Mouse (Mus musculus) MEL (cell line): ENCODE measurements at regions not wholly inside any gene's neighbourhood (a gene's known extent, or its start where the extent isn't known, plus 50 kb on each side); places are given as distances from the start of the nearest gene placed in this dataset.

Experiments
- DNase-seq: peaks from one replicate; pipeline ENCODE4 v3.0.0; 2011; ENCODE audit warnings: low read depth, low spot score
- H3K27ac ChIP-seq: 2 replicates; pipeline ENCODE4 v1.5.1; 2012; ENCODE audit warnings: low read depth, mild to moderate bottlenecking, control low read depth, low read length, moderate library complexity; ENCODE audit not compliant: control insufficient read depth
- H3K27me3 ChIP-seq, 2 experiments: fragments of 150-350 bp in 1 of 2; sonication (generic) in 1 of 2; 2 replicates each; pipeline ENCODE4 v1.6.1; 2012; ENCODE audit warnings: low read length in 2 of 2, mild to moderate bottlenecking in 2 of 2, improper control_type of control experiment in 1 of 2, moderate library complexity in 1 of 2; ENCODE audit not compliant: insufficient read depth in 2 of 2, control insufficient read depth in 1 of 2
- H3K36me3 ChIP-seq, 2 experiments: 2 replicates each; pipeline ENCODE4 v1.6.1; 2012 to 2014; ENCODE audit warnings: low read length in 2 of 2, improper control_type of control experiment in 1 of 2, inconsistent platforms in 1 of 2, mild to moderate bottlenecking in 1 of 2; ENCODE audit not compliant: insufficient read depth in 2 of 2, control insufficient read depth in 1 of 2
- H3K4me1 ChIP-seq, 2 experiments: fragments of 150-350 bp in 1 of 2; sonication (generic) in 1 of 2; 2 replicates each; pipeline ENCODE4 v1.6.1; 2012; ENCODE audit warnings: low read length in 2 of 2, improper control_type of control experiment in 1 of 2, mild to moderate bottlenecking in 1 of 2; ENCODE audit not compliant: insufficient read depth in 2 of 2, control insufficient read depth in 1 of 2
- H3K4me3 ChIP-seq, 2 experiments: fragments of 150-350 bp in 1 of 2; sonication (generic) in 1 of 2; 2 replicates each; pipeline ENCODE4 v1.5.1; 2012; ENCODE audit warnings: low read depth in 2 of 2, low read length in 2 of 2, mild to moderate bottlenecking in 2 of 2, moderate library complexity in 2 of 2, control low read depth in 1 of 2, improper control_type of control experiment in 1 of 2; ENCODE audit not compliant: control insufficient read depth in 1 of 2, insufficient read depth in 1 of 2
- H3K79me2 ChIP-seq: 2 replicates; pipeline ENCODE4 v1.6.1; 2012; ENCODE audit warnings: mild to moderate bottlenecking, low read length, moderate library complexity; ENCODE audit not compliant: control insufficient read depth, poor library complexity, insufficient read depth
- H3K9ac ChIP-seq: 2 replicates; pipeline ENCODE4 v1.6.1; 2012; ENCODE audit warnings: low read depth, mild to moderate bottlenecking, control low read depth, low read length, moderate library complexity; ENCODE audit not compliant: control insufficient read depth, poor library complexity, severe bottlenecking
- H3K9me3 ChIP-seq: fragments of 150-350 bp; sonication (generic); replicated peaks from 2 replicates; pipeline ENCODE4 v1.6.1; 2012; ENCODE audit warnings: mild to moderate bottlenecking, low read length, improper control_type of control experiment, moderate library complexity; ENCODE audit not compliant: insufficient read depth
- BHLHE40 ChIP-seq: IDR thresholded peaks from 2 replicates; pipeline ENCODE4 v1.6.1; 2012; ENCODE audit warnings: low read depth, mild to moderate bottlenecking, inconsistent platforms, low read length, improper control_type of control experiment, borderline replicate concordance
- CHD2 ChIP-seq: IDR thresholded peaks from 2 replicates; pipeline ENCODE4 v1.6.1; 2011; ENCODE audit warnings: low read length, improper control_type of control experiment
- CTCF ChIP-seq, 3 experiments: IDR thresholded peaks in 2 of 3; conservative IDR thresholded peaks in 1 of 3; 2 replicates each; pipeline ENCODE4 v1.5.1; 2011 to 2012; ENCODE audit warnings: low read length in 3 of 3, low read depth in 2 of 3, mild to moderate bottlenecking in 2 of 3, improper control_type of control experiment in 1 of 3, inconsistent platforms in 1 of 3, mixed read lengths in 1 of 3, moderate library complexity in 1 of 3; ENCODE audit not compliant: control insufficient read depth in 1 of 3, insufficient read depth in 1 of 3, poor library complexity in 1 of 3, severe bottlenecking in 1 of 3
- ETS1 ChIP-seq: IDR thresholded peaks from 2 replicates; pipeline ENCODE4 v1.6.1; 2012; ENCODE audit warnings: low read depth, mild to moderate bottlenecking, inconsistent platforms, low read length, improper control_type of control experiment, moderate library complexity
- GATA1 ChIP-seq: IDR thresholded peaks from 2 replicates; pipeline ENCODE4 v1.6.1; 2011; ENCODE audit warnings: low read depth, low read length, improper control_type of control experiment
- HCFC1 ChIP-seq: IDR thresholded peaks from 2 replicates; pipeline ENCODE4 v1.6.1; 2012; ENCODE audit warnings: low read depth, mild to moderate bottlenecking, inconsistent platforms, low read length, improper control_type of control experiment, moderate library complexity
- MAFK ChIP-seq: IDR thresholded peaks from 2 replicates; pipeline ENCODE4 v1.6.1; 2011; ENCODE audit warnings: low read depth, mild to moderate bottlenecking, low read length, improper control_type of control experiment, borderline replicate concordance
- MAX ChIP-seq: IDR thresholded peaks from 2 replicates; pipeline ENCODE4 v1.6.1; 2011; ENCODE audit warnings: low read length, improper control_type of control experiment
- MEF2A ChIP-seq: IDR thresholded peaks from 2 replicates; pipeline ENCODE4 v1.6.1; 2014; ENCODE audit warnings: low read depth, mild to moderate bottlenecking, inconsistent platforms, low read length, improper control_type of control experiment; ENCODE audit not compliant: poor library complexity, insufficient replicate concordance, severe bottlenecking; ENCODE audit errors: extremely low read depth
- MXI1 ChIP-seq: IDR thresholded peaks from 2 replicates; pipeline ENCODE4 v1.6.1; 2011; ENCODE audit warnings: mild to moderate bottlenecking, low read depth, low read length, improper control_type of control experiment
- MYB ChIP-seq: IDR thresholded peaks from 2 replicates; pipeline ENCODE4 v1.6.1; 2011; ENCODE audit warnings: mild to moderate bottlenecking, low read depth, low read length, improper control_type of control experiment
- MYC ChIP-seq: IDR thresholded peaks from 2 replicates; pipeline ENCODE4 v1.6.1; 2011; ENCODE audit warnings: low read depth, mild to moderate bottlenecking, low read length, improper control_type of control experiment, moderate library complexity
- NELFE ChIP-seq: IDR thresholded peaks from 2 replicates; pipeline ENCODE4 v1.6.1; 2011; ENCODE audit warnings: low read depth, low read length, improper control_type of control experiment
- NRF1 ChIP-seq: IDR thresholded peaks from 2 replicates; pipeline ENCODE4 v1.6.1; 2014; ENCODE audit warnings: low read depth, mild to moderate bottlenecking, inconsistent platforms, low read length, improper control_type of control experiment, moderate library complexity; ENCODE audit not compliant: poor library complexity, insufficient read depth, severe bottlenecking
- POLR2A ChIP-seq, 2 experiments: IDR thresholded peaks; 2 replicates each; pipeline ENCODE4 v1.6.1; 2011 to 2012; ENCODE audit warnings: low read length in 2 of 2, mild to moderate bottlenecking in 2 of 2, control low read depth in 1 of 2, improper control_type of control experiment in 1 of 2, low read depth in 1 of 2, moderate library complexity in 1 of 2; ENCODE audit not compliant: control insufficient read depth in 1 of 2, insufficient read depth in 1 of 2, poor library complexity in 1 of 2
- POLR2AphosphoS5 ChIP-seq: IDR thresholded peaks from 2 replicates; pipeline ENCODE4 v1.6.1; 2012; ENCODE audit warnings: low read depth, borderline replicate concordance, mild to moderate bottlenecking, inconsistent platforms, low read length, moderate library complexity, mixed read lengths
- RAD21 ChIP-seq: IDR thresholded peaks from 2 replicates; pipeline ENCODE4 v1.6.1; 2011; ENCODE audit warnings: mild to moderate bottlenecking, low read depth, low read length, improper control_type of control experiment
- SIN3A ChIP-seq: IDR thresholded peaks from 2 replicates; pipeline ENCODE4 v1.6.1; 2012; ENCODE audit warnings: low read length, improper control_type of control experiment, inconsistent platforms
- UBTF ChIP-seq: IDR thresholded peaks from 2 replicates; pipeline ENCODE4 v1.6.1; 2012; ENCODE audit warnings: low read depth, mild to moderate bottlenecking, inconsistent platforms, low read length, improper control_type of control experiment, moderate library complexity, borderline replicate concordance; ENCODE audit not compliant: insufficient read depth
- ZC3H11A ChIP-seq: IDR thresholded peaks from 2 replicates; pipeline ENCODE4 v1.6.1; 2012; ENCODE audit warnings: low read depth, mild to moderate bottlenecking, inconsistent platforms, low read length, improper control_type of control experiment

DNA sequence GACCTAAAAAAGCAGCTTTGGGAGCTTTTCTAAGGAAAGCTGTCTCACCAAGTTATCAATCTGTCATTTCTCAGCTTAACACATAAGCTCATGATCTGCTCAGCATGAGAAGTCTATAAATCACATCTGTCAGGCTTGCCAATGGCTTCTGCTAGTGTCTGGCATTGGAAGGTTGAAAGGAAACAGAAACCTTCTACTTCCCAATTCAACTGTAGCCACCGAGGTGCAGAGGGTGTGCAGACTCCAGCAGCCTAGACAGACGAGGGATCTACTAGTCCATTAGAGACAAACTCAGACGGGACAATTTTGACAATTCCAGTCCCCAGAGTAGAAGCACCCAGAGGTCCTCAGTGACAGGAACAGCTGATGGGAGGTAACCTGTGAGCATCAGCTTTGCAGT, 103.0 kb downstream of the Nab1 start:
- H3K9ac ChIP-seq = no peak overlapping the region
- no peaks in the 10 kb centered on the region for H3K9me3 ChIP-seq
- no peaks in the 10 kb centered on the region; a peak in 1 of 4 replicates for H3K27me3 ChIP-seq
- H3K79me2 ChIP-seq = no peaks in the 10 kb centered on the region
- DNase-seq = no peak
- no peaks in the 10 kb centered on the region for H3K4me1 ChIP-seq
- TF ChIP-seq NELFE (no peak), CHD2 (no peak), ZC3H11A (no peak), POLR2A (IDR thresholded peaks at IDR 0.05; ENCODE audit: control insufficient read depth in 1 of 2, insufficient read depth in 1 of 2, low read depth in 1 of 2, low read length in 2 of 2, poor library complexity in 1 of 2) (no peak), MYB (no peak), MEF2A (no peak), GATA1 (no peak), MYC (no peak), MAX (no peak)
- no peak overlapping the region for H3K4me3 ChIP-seq
- H3K27ac ChIP-seq = no peak overlapping the region
- no peaks in the 10 kb centered on the region for H3K36me3 ChIP-seq

GRCm38 (mm10) chr1:52392933-52393332, 107.5 kb downstream of the Nab1 start:
- peak; percentile 54 for DNase-seq
- 0 out of 2 replicates have a peak, but pooled peaks have one; percentile 31 for TF ChIP-seq MYC
- TF ChIP-seq SIN3A = no peak
- no peak for TF ChIP-seq NRF1
- TF ChIP-seq MYB = no peak
- no peak for TF ChIP-seq POLR2AphosphoS5
- TF ChIP-seq UBTF = no peak
- no peak for TF ChIP-seq ETS1
- TF ChIP-seq MAX = no peak
- no peak for TF ChIP-seq BHLHE40
- TF ChIP-seq CTCF (IDR thresholded peaks at IDR 0.05 in 2 of 3, conservative IDR thresholded peaks at IDR 0.05 in 1 of 3; ENCODE audit: control insufficient read depth in 1 of 3, insufficient read depth in 1 of 3, low read depth in 2 of 3, low read length in 3 of 3, poor library complexity in 1 of 3, severe bottlenecking in 1 of 3) = peak; percentile 16 to 42 (median 36); a peak in 4 of 6 replicates
- no peak for TF ChIP-seq MAFK
- no peak; the same call in 1 of the 2 replicates for TF ChIP-seq RAD21
- TF ChIP-seq MXI1 = no peak
- no peak for TF ChIP-seq CHD2
- no peak for TF ChIP-seq HCFC1
- TF ChIP-seq POLR2A (IDR thresholded peaks at IDR 0.05; ENCODE audit: control insufficient read depth in 1 of 2, insufficient read depth in 1 of 2, low read depth in 1 of 2, low read length in 2 of 2, poor library complexity in 1 of 2) = no peak
- H3K9ac ChIP-seq = no peak overlapping the region; the same call in 1 of the 2 replicates
- H3K9me3 ChIP-seq = no peaks in the 10 kb centered on the region
- H3K4me3 ChIP-seq = peak overlapping the region in 1 of 2 experiments; percentile 38; a peak in 2 of 4 replicates
- no peaks in the 10 kb centered on the region; a peak in 1 of 4 replicates for H3K27me3 ChIP-seq
- no peak overlapping the region for H3K27ac ChIP-seq
- H3K36me3 ChIP-seq = no peaks in the 10 kb centered on the region
- no peaks in the 10 kb centered on the region for H3K79me2 ChIP-seq
- no peaks in the 10 kb centered on the region for H3K4me1 ChIP-seq
